Mouse (Mus musculus): Measurements from ENCODE around the gene Lmbr1l.

DNA sequence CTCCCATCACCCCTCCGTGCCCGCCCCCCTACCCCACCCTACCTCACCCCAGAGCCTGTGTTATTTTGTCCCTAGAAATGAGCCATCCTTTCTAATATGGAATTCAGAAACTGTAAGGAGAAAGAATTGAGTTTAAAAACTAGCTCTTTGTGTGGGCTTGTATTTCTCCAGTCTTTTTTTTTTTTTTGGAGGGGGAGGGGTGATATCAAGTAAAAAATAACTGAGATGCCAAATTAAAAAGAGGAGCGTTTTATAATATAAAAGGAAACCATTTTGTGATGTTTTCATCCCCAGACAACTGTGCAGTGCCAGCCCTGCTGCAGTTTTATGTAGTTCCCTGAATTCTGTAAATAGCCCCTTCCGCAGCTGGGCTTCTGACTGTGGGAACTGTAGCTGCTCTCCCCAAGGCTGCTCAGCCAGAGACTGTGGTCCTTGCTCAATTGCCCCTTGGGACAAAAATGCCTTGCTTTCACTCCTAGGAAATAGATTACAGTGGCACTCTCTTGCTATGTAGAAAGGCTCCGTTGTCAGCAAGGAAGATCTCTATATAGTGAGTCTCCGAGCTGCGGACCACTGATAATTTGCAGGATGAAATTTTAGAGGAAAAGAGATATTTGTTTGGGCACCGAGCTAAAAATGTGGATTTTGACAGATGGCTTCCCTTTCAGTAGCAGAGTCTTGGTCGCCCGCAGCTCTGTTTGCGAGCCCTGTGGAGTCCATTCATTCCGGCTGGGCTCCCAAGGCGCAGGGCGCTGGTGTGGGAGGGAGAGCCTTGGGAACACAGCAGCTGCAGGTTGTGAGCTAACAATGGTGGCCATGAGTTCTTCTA lies 36.6 kb upstream of the Lmbr1l start:
- no peak for TF ChIP-seq EP300 (IDR thresholded peaks at IDR 0.05)
- no peak for TF ChIP-seq CTCF (IDR thresholded peaks at IDR 0.05)
